Mouse (Mus musculus) limb, embryonic 15.5 days (tissue): ENCODE results near the gene Snrnp48. TPM values are rescaled to one million over a fixed set of nuclear protein-coding genes. Genes with fewer than 3 reads are reported as not detected.

Experiments used
- ATAC-seq: fragments of 200-750 bp; cut with Nextera tagmentation; 2 replicates; pipeline ENCODE4 v1.8.0; 2017; ENCODE audit warnings: low read depth, moderate TSS enrichment; ENCODE audit not compliant: insufficient number of reproducible peaks, low FRiP score, low TSS enrichment
- H3K27ac ChIP-seq: fragments of 300-500 bp; sonication (generic); 2 replicates; pipeline ENCODE4 v1.5.1; 2015; ENCODE audit warnings: moderate library complexity, mild to moderate bottlenecking, inconsistent platforms
- H3K27me3 ChIP-seq: fragments of 300-500 bp; sonication (generic); 2 replicates; pipeline ENCODE4 v1.6.1; 2015; ENCODE audit warnings: inconsistent platforms
- H3K36me3 ChIP-seq: fragments of 300-500 bp; sonication (generic); 2 replicates; pipeline ENCODE4 v1.6.1; 2015; ENCODE audit warnings: inconsistent platforms
- H3K4me1 ChIP-seq: fragments of 300-500 bp; sonication (generic); 2 replicates; pipeline ENCODE4 v1.6.1; 2015; ENCODE audit warnings: inconsistent platforms
- H3K4me2 ChIP-seq: fragments of 300-500 bp; sonication (generic); 2 replicates; pipeline ENCODE4 v1.6.1; 2015; ENCODE audit warnings: mild to moderate bottlenecking, inconsistent platforms
- H3K4me3 ChIP-seq: fragments of 300-500 bp; sonication (generic); 2 replicates; pipeline ENCODE4 v1.5.1; 2015; ENCODE audit warnings: mild to moderate bottlenecking, inconsistent platforms
- H3K9ac ChIP-seq: fragments of 300-500 bp; sonication (generic); 2 replicates; pipeline ENCODE4 v1.6.1; 2015; ENCODE audit warnings: inconsistent platforms
- H3K9me3 ChIP-seq: fragments of 300-500 bp; sonication (generic); 2 replicates; pipeline ENCODE4 v1.6.1; 2016; ENCODE audit warnings: inconsistent platforms
- WGBS: fragments of 180-500 bp; shearing (Covaris S2); methylation state at CpG from one replicate; pipeline ENCODE4 v1.1.7; 2015; 5-methylcytosine and 5-hydroxymethylcytosine counted together
- polyA plus RNA-seq: library from polyadenylated mRNA; unstranded; fragments of >200 nt; fragmentation: Nextera tagmentation; extraction: Ambion mirVana; gene quantifications from 2 replicates; pipeline ENCODE4 v1.2.1, GENCODE M21; 2015

The Snrnp48 gene
- polyA plus RNA-seq, 1 experiment from 2014 or later: 34.3 TPM

DNA sequence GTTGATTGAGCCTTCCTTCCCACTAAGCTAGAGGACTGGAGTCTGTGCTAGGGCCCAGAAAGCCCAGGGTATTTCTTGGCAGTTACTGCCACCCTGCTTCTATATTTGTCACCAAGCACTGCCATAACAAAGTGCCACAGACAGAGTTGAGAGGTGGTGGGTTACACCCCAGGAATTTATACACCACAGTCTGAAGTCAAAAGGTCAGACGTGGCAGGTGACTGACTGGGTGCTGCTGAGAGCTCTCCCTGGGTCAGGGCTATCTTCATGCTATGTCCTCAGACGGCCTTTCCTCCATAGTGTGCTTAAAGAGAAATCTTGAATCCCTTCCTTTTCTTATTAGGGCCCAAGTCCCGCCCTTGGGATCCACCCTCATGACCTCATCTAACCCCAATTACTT lies 67.9 kb downstream of the Snrnp48 start:
- Histone ChIP-seq H3K9ac (no peak overlapping the region), H3K4me1 (no peaks in the 10 kb centered on the region), H3K9me3 (no peaks in the 10 kb centered on the region), H3K4me2 (no peak overlapping the region), H3K4me3 (no peak overlapping the region), H3K27me3 (no peaks in the 10 kb centered on the region), H3K36me3 (no peaks in the 10 kb centered on the region), H3K27ac (no peak overlapping the region)
- WGBS: 61% methylated on average over 3 of the region's 3 CpGs
- no peak for ATAC-seq

Other genes starting within 250 kb of the Snrnp48 start
- gene Ssr1, start 210.7 kb upstream of the Snrnp48 start, polyA plus RNA-seq: 152 TPM in 2 replicates
- 50.8 and 52.0 TPM in 2 replicates for gene Riok1, start 167.9 kb upstream of the Snrnp48 start, polyA plus RNA-seq
- gene Cage1, start 167.9 kb upstream of the Snrnp48 start, polyA plus RNA-seq: 0.78 and 1.0 TPM in 2 replicates
- 59.1 and 65.0 TPM in 2 replicates for gene Dsp, start 53.6 kb upstream of the Snrnp48 start, polyA plus RNA-seq
- gene Bmp6, start 140.2 kb downstream of the Snrnp48 start, polyA plus RNA-seq: 1.3 and 1.4 TPM in 2 replicates